Mouse (Mus musculus) forebrain, postnatal 0 days (tissue): ENCODE results near the gene Rbm10. TPM values are rescaled to one million over a fixed set of nuclear protein-coding genes. Genes with fewer than 3 reads are reported as not detected.

Experiments used
- ATAC-seq: fragments of 200-750 bp; cut with Nextera tagmentation; 2 replicates; pipeline ENCODE4 v1.8.0; 2017; ENCODE audit warnings: mild to moderate bottlenecking, moderate library complexity
- DNase-seq: peaks from one replicate; pipeline ENCODE4 v3.0.0-alpha.2; 2015
- H3K27ac ChIP-seq: fragments of 300-500 bp; sonication (generic); 2 replicates; pipeline ENCODE4 v1.5.1; 2014; ENCODE audit warnings: low read depth, mild to moderate bottlenecking, antibody characterized with exemption, low read length, moderate library complexity, mixed read lengths
- H3K27me3 ChIP-seq: fragments of 300-500 bp; sonication (generic); 2 replicates; pipeline ENCODE4 v1.6.1; 2014; ENCODE audit warnings: mild to moderate bottlenecking, low read length, mixed read lengths; ENCODE audit not compliant: insufficient read depth
- H3K36me3 ChIP-seq: fragments of 300-500 bp; sonication (generic); 2 replicates; pipeline ENCODE4 v1.6.1; 2014; ENCODE audit warnings: mild to moderate bottlenecking, moderate library complexity; ENCODE audit not compliant: insufficient read depth
- H3K4me1 ChIP-seq: fragments of 300-500 bp; sonication (generic); 2 replicates; pipeline ENCODE4 v1.6.1; 2014; ENCODE audit warnings: antibody characterized with exemption; ENCODE audit not compliant: insufficient read depth
- H3K4me2 ChIP-seq: fragments of 300-500 bp; sonication (generic); 2 replicates; pipeline ENCODE4 v1.6.1; 2014; ENCODE audit warnings: low read depth, mild to moderate bottlenecking, moderate library complexity
- H3K4me3 ChIP-seq: fragments of 300-500 bp; sonication (generic); 2 replicates; pipeline ENCODE4 v1.5.1; 2014; ENCODE audit warnings: low read depth, low read length, mixed read lengths
- H3K9ac ChIP-seq: fragments of 300-500 bp; sonication (generic); 2 replicates; pipeline ENCODE4 v1.6.1; 2014; ENCODE audit warnings: mild to moderate bottlenecking
- H3K9me3 ChIP-seq: fragments of 300-500 bp; sonication (generic); 2 replicates; pipeline ENCODE4 v1.6.1; 2016; ENCODE audit warnings: low read length
- CTCF ChIP-seq: sonication (generic); IDR thresholded peaks from 2 replicates; pipeline ENCODE4 v1.5.1; 2016; ENCODE audit warnings: antibody characterized with exemption, control low read depth, low read depth
- WGBS: fragments of 180-500 bp; shearing (Covaris S2); extraction: QIAGEN DNeasy Blood & Tissue Kit; methylation state at CpG from one replicate; pipeline ENCODE4 v1.1.7; 2014; 5-methylcytosine and 5-hydroxymethylcytosine counted together
- polyA plus RNA-seq: library from polyadenylated mRNA; unstranded; fragments of >200 nt; fragmentation: Nextera tagmentation; extraction: Ambion mirVana; gene quantifications from 2 replicates; pipeline ENCODE4 v1.2.1, GENCODE M21; 2015
- total RNA-seq: library from RNA; depleted of rRNA; stranded (reverse); fragments of >200 nt; gene quantifications from 2 replicates; pipeline ENCODE4 v1.2.3, GENCODE M21; 2014

The Rbm10 gene
- total and polyA plus RNA-seq, 2 experiments from 2014 or later, result 30.6 to 53.9 TPM

DNA sequence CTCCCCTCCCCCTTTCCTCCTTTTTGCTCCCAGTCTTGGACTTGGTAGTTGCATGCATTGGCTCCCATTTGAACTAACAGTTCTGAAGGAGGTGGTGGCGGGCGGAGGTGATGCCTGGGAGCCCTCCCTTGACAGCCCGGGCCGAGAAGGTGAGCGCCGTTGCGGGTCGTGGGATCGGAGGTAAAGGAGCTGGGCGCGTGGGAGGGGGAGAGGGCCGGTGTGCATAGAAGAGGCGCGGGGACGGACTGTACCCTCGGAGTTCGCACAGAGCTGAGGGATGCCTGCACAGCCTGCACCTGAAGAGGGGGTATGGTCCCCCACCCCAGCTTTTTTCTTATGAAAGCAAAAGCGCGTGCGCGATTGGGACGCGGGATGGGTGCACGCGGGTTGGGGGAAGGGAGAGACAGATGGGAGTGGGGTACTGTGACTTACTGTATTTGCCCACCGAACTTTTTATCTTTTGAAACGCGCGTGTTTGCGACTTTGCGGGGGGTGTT, 648 bp downstream of the Rbm10 start:
- Histone ChIP-seq H3K9ac (peak overlapping the region; percentile 60), H3K4me3 (peak overlapping the region; percentile 48), H3K27me3 (no peaks in the 10 kb centered on the region), H3K9me3 (no peaks in the 10 kb centered on the region), H3K27ac (peak overlapping the region; percentile 82), H3K36me3 (peaks cover 6% of the 10 kb centered on the region; the same call in 1 of the 2 replicates), H3K4me2 (peak overlapping the region; percentile 48), H3K4me1 (no peaks in the 10 kb centered on the region)
- 22% methylated on average over 31 of the region's 31 CpGs for WGBS
- TF ChIP-seq CTCF, result no peak
- peak; percentile 40 for ATAC-seq
- peak; percentile 73 for DNase-seq

GRCm38 (mm10) chrX:20638141-20638540, 20.8 kb downstream of the Rbm10 start:
- no peak for ATAC-seq
- Histone ChIP-seq H3K9me3 (no peaks in the 10 kb centered on the region), H3K27ac (no peak overlapping the region), H3K36me3 (peaks cover 7% of the 10 kb centered on the region; the same call in 1 of the 2 replicates), H3K4me1 (no peaks in the 10 kb centered on the region), H3K4me2 (no peak overlapping the region), H3K4me3 (no peak overlapping the region), H3K9ac (no peak overlapping the region), H3K27me3 (no peaks in the 10 kb centered on the region)
- 97% methylated on average over 2 of the region's 2 CpGs for WGBS
- DNase-seq, result no peak
- TF ChIP-seq CTCF, result no peak

- Histone ChIP-seq H3K4me2 (no peak overlapping the region), H3K4me3 (no peak overlapping the region), H3K9me3 (no peaks in the 10 kb centered on the region), H3K27me3 (no peaks in the 10 kb centered on the region), H3K27ac (no peak overlapping the region), H3K4me1 (no peaks in the 10 kb centered on the region), H3K36me3 (peaks cover 18% of the 10 kb centered on the region), H3K9ac (no peak overlapping the region)
- WGBS, result 77% methylated on average over 5 of the region's 5 CpGs
- TF ChIP-seq CTCF, result no peak
- ATAC-seq, result no peak
- DNase-seq, result no peak
Observed at GRCm38 (mm10) chrX:20644780-20645179, 27.5 kb downstream of the Rbm10 start.

DNA sequence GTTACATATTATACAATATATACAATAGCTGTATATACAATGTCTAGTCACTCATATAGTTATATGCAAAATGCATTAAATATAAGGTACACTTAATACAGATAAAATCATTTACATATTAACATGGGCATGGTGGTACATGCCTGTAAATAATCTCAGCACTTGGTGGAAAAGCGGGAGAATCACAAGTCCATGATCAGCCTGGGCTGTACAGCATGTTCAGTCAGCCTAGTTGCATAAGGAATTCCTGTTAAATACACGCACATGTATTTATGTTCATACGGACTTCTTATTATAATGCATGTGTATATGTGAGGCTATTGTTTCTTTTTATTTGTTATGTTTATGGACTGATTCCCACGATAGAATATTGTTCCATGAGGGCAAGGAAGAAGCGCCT, 40.3 kb downstream of the Rbm10 start:
- DNase-seq, result peak; percentile 11
- H3K27me3 ChIP-seq, result no peaks in the 10 kb centered on the region
- TF ChIP-seq CTCF, result no peak
- H3K4me3 ChIP-seq, result peak overlapping the region; percentile 42
- no peaks in the 10 kb centered on the region for H3K36me3 ChIP-seq
- WGBS, result 34% methylated on average over 5 of the region's 5 CpGs
- no peak for ATAC-seq
- no peaks in the 10 kb centered on the region for H3K4me1 ChIP-seq
- H3K9ac ChIP-seq, result 0 out of 2 replicates have a peak overlapping the region, but pooled peaks have one; percentile 35
- H3K27ac ChIP-seq, result no peak overlapping the region
- H3K4me2 ChIP-seq, result peak overlapping the region; percentile 71
- H3K9me3 ChIP-seq, result no peaks in the 10 kb centered on the region

DNA sequence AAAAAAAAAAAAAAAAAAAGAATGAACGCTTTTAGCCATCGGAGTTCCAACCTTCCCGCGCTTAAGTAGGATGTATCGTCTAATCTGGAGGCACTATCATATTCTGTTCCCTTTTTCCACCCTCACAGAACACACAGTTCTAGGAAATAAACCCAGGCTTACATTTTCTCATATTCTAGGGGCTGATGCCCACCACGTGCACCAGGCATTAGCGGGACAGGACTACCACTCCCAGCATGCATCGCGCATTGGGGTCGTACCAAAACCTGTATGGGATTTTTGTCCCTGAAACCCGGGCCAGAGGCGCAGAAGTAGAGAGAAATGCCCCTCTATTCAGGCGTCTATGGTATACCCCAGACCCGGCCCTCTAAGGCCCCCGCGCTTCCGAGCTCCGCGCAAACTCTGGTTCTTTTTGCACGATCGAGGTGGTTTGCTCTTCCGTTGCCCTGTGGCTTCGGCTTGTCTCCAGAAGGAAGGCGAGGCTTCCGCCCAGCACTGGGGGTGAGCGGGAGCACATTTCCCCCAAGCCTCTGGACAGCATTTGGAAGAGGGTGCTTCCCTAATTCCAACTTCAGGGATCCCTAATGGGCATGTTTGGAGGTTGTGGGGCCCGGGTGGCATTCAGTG, 40.8 kb downstream of the Rbm10 start, which contains the start of gene Uba1:
Uba1 (plus strand) TSS at position 301 of the 627 bp plus-strand sequence.
- DNase-seq (peak; percentile 91), ATAC-seq (peak; percentile 88)
- 22% methylated on average over 27 of the region's 27 CpGs for WGBS
- no peaks in the 10 kb centered on the region for H3K4me1 ChIP-seq
- H3K27me3 ChIP-seq, result no peaks in the 10 kb centered on the region
- peak within 1 kb of the TSS; percentile 42 for H3K4me3 ChIP-seq
- peak within 1 kb of the TSS; percentile 21; the same call in 1 of the 2 replicates for H3K27ac ChIP-seq
- TF ChIP-seq CTCF, result no peak
- H3K9ac ChIP-seq, result peak within 1 kb of the TSS; percentile 35
- peak within 1 kb of the TSS; percentile 71 for H3K4me2 ChIP-seq
- H3K36me3 ChIP-seq, result no peaks in the 10 kb centered on the region
- no peaks in the 10 kb centered on the region for H3K9me3 ChIP-seq

- DNase-seq (no peak), ATAC-seq (no peak)
- Histone ChIP-seq H3K4me1 (no peaks in the 10 kb centered on the region), H3K4me2 (peak overlapping the region; percentile 71), H3K27ac (no peak overlapping the region), H3K9ac (no peak overlapping the region), H3K4me3 (peak overlapping the region; percentile 42), H3K36me3 (no peaks in the 10 kb centered on the region), H3K27me3 (no peaks in the 10 kb centered on the region), H3K9me3 (no peaks in the 10 kb centered on the region)
- no peak for TF ChIP-seq CTCF
- 27% methylated on average over 24 of the region's 24 CpGs for WGBS
Observed at GRCm38 (mm10) chrX:20658891-20659406, 41.6 kb downstream of the Rbm10 start.

GRCm38 (mm10) chrX:20662317-20662715, 45.0 kb downstream of the Rbm10 start:
- peak overlapping the region; percentile 60 for H3K4me3 ChIP-seq
- peak; percentile 66 for ATAC-seq
- no peaks in the 10 kb centered on the region for H3K9me3 ChIP-seq
- no peak overlapping the region for H3K4me2 ChIP-seq
- TF ChIP-seq CTCF, result no peak
- 34% methylated on average over 5 of the region's 5 CpGs for WGBS
- no peak for DNase-seq
- peak overlapping the region; percentile 79; the same call in 1 of the 2 replicates for H3K9ac ChIP-seq
- H3K27ac ChIP-seq, result peak overlapping the region; percentile 94
- H3K36me3 ChIP-seq, result no peaks in the 10 kb centered on the region
- no peaks in the 10 kb centered on the region for H3K27me3 ChIP-seq
- 0 out of 2 replicates have a peak, but pooled peaks cover 6% of the 10 kb centered on the region for H3K4me1 ChIP-seq
